Mouse (Mus musculus): Measurements from ENCODE around the gene Snap47. TPM values are rescaled to one million over a fixed set of nuclear protein-coding genes. Genes with fewer than 3 reads are reported as not detected.

The Snap47 gene
- polyA plus RNA-seq, 1 experiment from 2014 or later, result 622 TPM

DNA sequence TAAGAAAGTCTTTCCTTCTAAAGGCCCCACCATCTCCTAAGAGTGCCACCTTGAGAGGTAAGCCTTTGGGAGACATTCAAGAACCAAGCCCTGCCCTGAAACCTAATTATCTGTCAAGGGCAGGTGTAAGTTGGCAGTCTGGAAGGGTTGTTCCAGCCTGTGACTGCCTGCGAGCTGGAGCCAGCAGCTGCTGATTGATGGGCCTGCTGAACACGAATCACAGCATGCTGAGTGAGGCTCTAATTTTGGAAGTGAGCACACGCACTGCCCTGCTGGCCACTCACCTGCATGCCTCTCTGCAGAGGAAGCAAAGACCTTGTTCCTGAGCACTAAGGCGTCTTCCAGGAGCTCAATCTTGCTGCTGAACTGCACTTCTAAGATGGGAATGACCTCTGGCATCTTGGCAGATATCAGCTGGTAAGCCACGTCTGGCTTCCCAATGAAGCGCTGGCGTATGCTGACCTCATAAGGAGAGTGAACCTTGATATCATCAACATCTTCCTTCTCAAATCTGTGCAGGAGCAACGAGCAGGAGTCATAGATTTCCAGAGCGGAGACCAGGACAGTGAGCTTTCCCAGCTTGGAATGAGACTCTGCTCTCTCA, 22.8 kb downstream of the Snap47 start:
- H3K9ac ChIP-seq, result no peak overlapping the region
- H3K4me3 ChIP-seq (replicated peaks; ENCODE audit: low read length), result no peak overlapping the region
- H3K4me1 ChIP-seq (replicated peaks; ENCODE audit: control insufficient read depth, insufficient read depth, low read length), result no peaks in the 10 kb centered on the region
- no peak for DNase-seq (ENCODE audit: low spot score)
- peaks cover 80% of the 10 kb centered on the region for H3K36me3 ChIP-seq (replicated peaks; ENCODE audit: control insufficient read depth, insufficient read depth)
- no peak overlapping the region for H3K27ac ChIP-seq
- ATAC-seq (ENCODE audit: low FRiP score), result no peak
- no peaks in the 10 kb centered on the region for H3K27me3 ChIP-seq (ENCODE audit: control insufficient read depth, insufficient read depth, low read length)
- no peak overlapping the region for H3K4me2 ChIP-seq (replicated peaks)
- WGBS, result 92% methylated on average over 9 of the region's 9 CpGs
- no peaks in the 10 kb centered on the region for H3K9me3 ChIP-seq (ENCODE audit: control insufficient read depth, low read length)

- H3K9me3 ChIP-seq (ENCODE audit: control insufficient read depth, low read length), result no peaks in the 10 kb centered on the region
- H3K4me3 ChIP-seq (replicated peaks; ENCODE audit: low read length), result no peak overlapping the region
- no peaks in the 10 kb centered on the region for H3K4me1 ChIP-seq (replicated peaks; ENCODE audit: control insufficient read depth, insufficient read depth, low read length)
- H3K4me2 ChIP-seq (replicated peaks), result no peak overlapping the region
- H3K27me3 ChIP-seq (ENCODE audit: control insufficient read depth, insufficient read depth, low read length), result no peaks in the 10 kb centered on the region
- DNase-seq (ENCODE audit: low spot score) (no peak), ATAC-seq (ENCODE audit: low FRiP score) (no peak)
- H3K9ac ChIP-seq, result no peak overlapping the region
- no peak overlapping the region for H3K27ac ChIP-seq
- peaks cover 73% of the 10 kb centered on the region for H3K36me3 ChIP-seq (replicated peaks; ENCODE audit: control insufficient read depth, insufficient read depth)
- 64% methylated on average over 7 of the region's 7 CpGs for WGBS
These were observed 25.3 kb downstream of the Snap47 start for GRCm38 (mm10) chr11:59425671-59426101.

- H3K36me3 ChIP-seq (replicated peaks; ENCODE audit: control insufficient read depth, insufficient read depth), result peaks cover 86% of the 10 kb centered on the region
- ATAC-seq (ENCODE audit: low FRiP score) (no peak), DNase-seq (ENCODE audit: low spot score) (no peak)
- no peak overlapping the region for H3K4me2 ChIP-seq (replicated peaks)
- H3K27ac ChIP-seq, result no peak overlapping the region
- H3K9me3 ChIP-seq (ENCODE audit: control insufficient read depth, low read length), result no peaks in the 10 kb centered on the region
- no peaks in the 10 kb centered on the region for H3K4me1 ChIP-seq (replicated peaks; ENCODE audit: control insufficient read depth, insufficient read depth, low read length)
- H3K9ac ChIP-seq, result no peak overlapping the region
- 84% methylated on average over 5 of the region's 5 CpGs for WGBS
- no peak overlapping the region for H3K4me3 ChIP-seq (replicated peaks; ENCODE audit: low read length)
- H3K27me3 ChIP-seq (ENCODE audit: control insufficient read depth, insufficient read depth, low read length), result no peaks in the 10 kb centered on the region
These were observed 27.9 kb downstream of the Snap47 start for GRCm38 (mm10) chr11:59423010-59423588.

- ATAC-seq (ENCODE audit: low FRiP score) (no peak), DNase-seq (ENCODE audit: low spot score) (no peak)
- Histone ChIP-seq H3K4me3 (replicated peaks; ENCODE audit: low read length) (no peak overlapping the region), H3K36me3 (replicated peaks; ENCODE audit: control insufficient read depth, insufficient read depth) (peaks cover 86% of the 10 kb centered on the region), H3K27ac (no peak overlapping the region), H3K4me2 (replicated peaks) (no peak overlapping the region), H3K9me3 (ENCODE audit: control insufficient read depth, low read length) (no peaks in the 10 kb centered on the region), H3K27me3 (ENCODE audit: control insufficient read depth, insufficient read depth, low read length) (no peaks in the 10 kb centered on the region), H3K9ac (no peak overlapping the region), H3K4me1 (replicated peaks; ENCODE audit: control insufficient read depth, insufficient read depth, low read length) (no peaks in the 10 kb centered on the region)
- WGBS, result 93% methylated on average over 2 of the region's 2 CpGs
These were observed 29.0 kb downstream of the Snap47 start for GRCm38 (mm10) chr11:59421967-59422366.

DNA sequence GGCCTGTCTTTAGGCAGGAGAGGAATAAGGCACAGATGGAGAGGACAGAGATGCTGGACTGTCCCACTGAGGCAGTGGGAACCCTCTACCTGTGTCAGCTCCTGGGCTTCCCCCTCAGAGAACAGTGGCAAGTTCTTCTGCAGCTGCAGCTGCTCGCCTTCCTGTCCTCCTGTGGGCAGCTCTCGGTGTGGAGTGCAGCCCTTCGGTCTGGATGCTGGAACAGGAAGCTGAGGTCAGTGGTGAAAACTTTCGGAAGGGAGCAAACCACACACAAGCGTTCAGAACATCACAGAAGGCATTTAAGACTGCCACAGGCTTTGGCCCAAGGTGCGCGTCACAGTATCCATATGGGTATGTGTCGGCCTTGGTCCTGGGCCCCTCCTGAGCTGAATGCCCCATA, 29.6 kb downstream of the Snap47 start:
- DNase-seq (ENCODE audit: low spot score), result no peak
- 90% methylated on average over 8 of the region's 8 CpGs for WGBS
- Histone ChIP-seq H3K4me2 (replicated peaks) (no peak overlapping the region), H3K9me3 (ENCODE audit: control insufficient read depth, low read length) (no peaks in the 10 kb centered on the region), H3K27ac (no peak overlapping the region), H3K9ac (no peak overlapping the region), H3K4me3 (replicated peaks; ENCODE audit: low read length) (no peak overlapping the region), H3K36me3 (replicated peaks; ENCODE audit: control insufficient read depth, insufficient read depth) (peaks cover 82% of the 10 kb centered on the region), H3K27me3 (ENCODE audit: control insufficient read depth, insufficient read depth, low read length) (no peaks in the 10 kb centered on the region), H3K4me1 (replicated peaks; ENCODE audit: control insufficient read depth, insufficient read depth, low read length) (no peaks in the 10 kb centered on the region)
- no peak for ATAC-seq (ENCODE audit: low FRiP score)

GRCm38 (mm10) chr11:59418708-59419107, 32.3 kb downstream of the Snap47 start:
- no peak overlapping the region for H3K4me3 ChIP-seq (replicated peaks; ENCODE audit: low read length)
- ATAC-seq (ENCODE audit: low FRiP score) (no peak), DNase-seq (ENCODE audit: low spot score) (no peak)
- H3K4me2 ChIP-seq (replicated peaks), result no peak overlapping the region
- peaks cover 66% of the 10 kb centered on the region for H3K36me3 ChIP-seq (replicated peaks; ENCODE audit: control insufficient read depth, insufficient read depth)
- H3K9ac ChIP-seq, result no peak overlapping the region
- no peak overlapping the region for H3K27ac ChIP-seq
- no peaks in the 10 kb centered on the region for H3K27me3 ChIP-seq (ENCODE audit: control insufficient read depth, insufficient read depth, low read length)
- H3K9me3 ChIP-seq (ENCODE audit: control insufficient read depth, low read length), result no peaks in the 10 kb centered on the region
- WGBS, result 80% methylated on average over 5 of the region's 5 CpGs
- no peaks in the 10 kb centered on the region for H3K4me1 ChIP-seq (replicated peaks; ENCODE audit: control insufficient read depth, insufficient read depth, low read length)

DNA sequence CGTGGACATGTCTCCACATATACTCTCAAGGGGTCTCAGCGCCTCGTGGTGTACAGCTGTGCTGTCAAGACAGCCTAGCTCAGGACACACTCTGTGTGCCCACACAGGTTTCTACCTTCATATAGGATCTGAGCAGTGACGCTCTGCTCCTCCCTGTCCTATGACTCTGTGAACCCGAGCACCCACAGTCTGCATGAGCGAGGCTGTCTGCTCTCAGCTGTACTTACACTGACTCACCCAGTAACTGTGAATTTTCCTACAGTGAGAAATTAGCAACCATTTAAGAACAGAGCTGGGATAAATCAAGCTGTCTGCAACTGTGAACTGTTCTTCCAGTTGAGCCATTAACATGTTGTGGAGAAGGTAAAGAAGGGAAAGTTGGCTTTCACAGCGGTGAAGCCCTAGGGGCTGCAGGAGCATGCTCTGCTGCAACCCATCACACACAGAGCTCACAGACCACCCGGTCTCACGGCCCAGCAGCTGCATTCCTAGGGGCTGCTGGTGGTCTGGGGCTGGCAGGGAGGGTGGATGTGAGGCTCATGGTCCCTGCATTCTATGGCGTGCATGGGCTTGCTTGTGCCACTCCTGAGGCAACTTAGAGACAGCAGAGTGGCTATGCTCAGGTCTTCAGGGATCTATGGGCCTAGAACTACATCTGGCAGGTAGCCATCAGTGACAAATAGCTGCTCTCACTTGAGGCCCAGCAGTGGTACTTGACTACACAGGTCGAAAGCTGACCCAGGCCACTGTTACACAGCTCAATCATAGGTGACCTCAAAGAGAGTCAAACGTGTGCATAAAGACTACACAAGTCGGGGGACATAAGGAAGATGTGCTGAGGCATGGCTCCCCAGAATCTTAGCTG, 37.8 kb downstream of the Snap47 start:
- H3K9ac ChIP-seq, result no peak overlapping the region
- H3K4me3 ChIP-seq (replicated peaks; ENCODE audit: low read length), result no peak overlapping the region
- ATAC-seq (ENCODE audit: low FRiP score), result no peak
- H3K27ac ChIP-seq, result no peak overlapping the region
- no peaks in the 10 kb centered on the region for H3K9me3 ChIP-seq (ENCODE audit: control insufficient read depth, low read length)
- no peak for DNase-seq (ENCODE audit: low spot score)
- 89% methylated on average over 13 of the region's 13 CpGs for WGBS
- no peaks in the 10 kb centered on the region for H3K4me1 ChIP-seq (replicated peaks; ENCODE audit: control insufficient read depth, insufficient read depth, low read length)
- H3K4me2 ChIP-seq (replicated peaks), result no peak overlapping the region
- peaks cover 41% of the 10 kb centered on the region for H3K36me3 ChIP-seq (replicated peaks; ENCODE audit: control insufficient read depth, insufficient read depth)
- H3K27me3 ChIP-seq (ENCODE audit: control insufficient read depth, insufficient read depth, low read length), result no peaks in the 10 kb centered on the region

GRCm38 (mm10) chr11:59412058-59412457, 38.9 kb downstream of the Snap47 start:
- no peak overlapping the region for H3K9ac ChIP-seq
- peaks cover 42% of the 10 kb centered on the region for H3K36me3 ChIP-seq (replicated peaks; ENCODE audit: control insufficient read depth, insufficient read depth)
- H3K4me1 ChIP-seq (replicated peaks; ENCODE audit: control insufficient read depth, insufficient read depth, low read length), result no peaks in the 10 kb centered on the region
- H3K27me3 ChIP-seq (ENCODE audit: control insufficient read depth, insufficient read depth, low read length), result no peaks in the 10 kb centered on the region
- no peak for DNase-seq (ENCODE audit: low spot score)
- H3K9me3 ChIP-seq (ENCODE audit: control insufficient read depth, low read length), result no peaks in the 10 kb centered on the region
- no peak for ATAC-seq (ENCODE audit: low FRiP score)
- H3K4me3 ChIP-seq (replicated peaks; ENCODE audit: low read length), result no peak overlapping the region
- no peak overlapping the region for H3K4me2 ChIP-seq (replicated peaks)
- WGBS, result 77% methylated on average over 6 of the region's 6 CpGs
- no peak overlapping the region; the same call in 1 of the 2 replicates for H3K27ac ChIP-seq

GRCm38 (mm10) chr11:59410851-59411250, 40.1 kb downstream of the Snap47 start:
- ATAC-seq (ENCODE audit: low FRiP score), result no peak
- Histone ChIP-seq H3K9me3 (ENCODE audit: control insufficient read depth, low read length) (no peaks in the 10 kb centered on the region), H3K36me3 (replicated peaks; ENCODE audit: control insufficient read depth, insufficient read depth) (peaks cover 50% of the 10 kb centered on the region), H3K4me3 (replicated peaks; ENCODE audit: low read length) (no peak overlapping the region), H3K4me1 (replicated peaks; ENCODE audit: control insufficient read depth, insufficient read depth, low read length) (no peaks in the 10 kb centered on the region), H3K27me3 (ENCODE audit: control insufficient read depth, insufficient read depth, low read length) (no peaks in the 10 kb centered on the region), H3K4me2 (replicated peaks) (no peak overlapping the region), H3K27ac (no peak overlapping the region), H3K9ac (no peak overlapping the region)
- DNase-seq (ENCODE audit: low spot score), result no peak
- 87% methylated on average over 2 of the region's 2 CpGs for WGBS

All from hindbrain, embryonic 14.5 days (tissue).